Comparison of ENCODE assay signal across 27 mouse cellular contexts in the genomic region with DNA sequence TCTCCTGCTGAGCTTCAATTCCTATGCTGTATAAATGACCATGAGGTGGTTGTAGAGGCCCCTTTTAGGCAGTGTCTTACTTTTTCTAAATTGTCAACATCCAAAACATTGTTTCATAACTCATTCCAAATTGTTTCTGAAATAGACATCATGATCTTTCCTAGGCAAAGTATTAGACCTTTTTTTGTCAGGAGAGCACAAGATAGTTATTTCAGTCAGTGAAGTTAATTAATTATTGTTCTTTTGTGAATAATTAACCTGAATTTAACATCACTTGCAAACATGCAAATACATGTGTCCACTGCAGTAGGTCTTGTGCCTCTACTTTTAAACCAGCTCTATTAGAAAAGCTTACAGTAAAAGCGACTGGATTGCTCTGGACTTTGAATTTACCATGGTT. TPM values are rescaled to one million over a fixed set of nuclear protein-coding genes. Genes with fewer than 3 reads are reported as not detected.
DNase-seq lines count a peak whose midpoint lies in the region; ATAC-seq and TF ChIP-seq lines count a peak whose summit lies in the region.
"Had no signal": no experiment of that assay in that cellular context is flagged by ENCODE, and none has a peak within 500 bp of the region (broad histone marks: within the 10 kb centered on the region; RNA-seq: fewer than 3 reads in every experiment).

A gene (plus strand): TSS at position 301 of the 400 bp plus-strand sequence.

- TF ChIP-seq CTCF in kidney, adult 2 months (conservative IDR thresholded peaks at IDR 0.05; ENCODE audit: insufficient read depth, insufficient read length, low read depth, low read length), result no peak
- no peak for TF ChIP-seq CTCF in kidney, postnatal 0 days (IDR thresholded peaks at IDR 0.05; ENCODE audit: low read depth)

- WGBS in kidney, adult 2 months, result 49% methylated on average over 1 of the region's 1 CpGs
- WGBS in kidney, embryonic 14.5 days, result 80% methylated on average over 1 of the region's 1 CpGs
- WGBS in kidney, embryonic 15.5 days, result 78% methylated on average over 1 of the region's 1 CpGs
- 54% methylated on average over 1 of the region's 1 CpGs for WGBS in kidney, postnatal 0 days

- DNase-seq in kidney, adult 2 months, result no peak
- DNase-seq in kidney, postnatal 14 days, result no peak
- DNase-seq in kidney, postnatal 0 days (ENCODE audit: low spot score), result no peak
- no peak for DNase-seq in kidney, postnatal 4 days
- DNase-seq: adrenal gland, adult 8-10 months; adrenal gland, postnatal 14 days; adrenal gland, postnatal 36 days; B cell, adult 2 months; cerebellum, adult 11-12 months; cerebellum, adult 2 months; cerebellum, adult 9-10 months; cerebellum, postnatal 10 days; cerebellum, postnatal 25 days had no signal

- no peaks in the 10 kb centered on the region for H3K9me3 ChIP-seq in kidney, embryonic 14.5 days (ENCODE audit: control insufficient read depth, low read length)
- H3K9me3 ChIP-seq in kidney, embryonic 15.5 days (replicated peaks), result no peaks in the 10 kb centered on the region
- H3K9me3 ChIP-seq in kidney, postnatal 0 days (replicated peaks; ENCODE audit: low read length), result no peaks in the 10 kb centered on the region
- H3K9me3 ChIP-seq: embryonic facial prominence, embryonic 10.5 days; embryonic facial prominence, embryonic 12.5 days; forebrain, embryonic 13.5 days; forebrain, embryonic 15.5 days; G1E had no signal

- no peak within 1 kb of the TSS for H3K4me3 ChIP-seq in kidney, adult 2 months (ENCODE audit: insufficient read depth, low read depth, low read length)
- no peak within 1 kb of the TSS for H3K4me3 ChIP-seq in kidney, embryonic 14.5 days (ENCODE audit: low read length)
- no peak within 1 kb of the TSS for H3K4me3 ChIP-seq in kidney, embryonic 15.5 days (replicated peaks)
- H3K4me3 ChIP-seq in kidney, postnatal 0 days (replicated peaks; ENCODE audit: low read depth, low read length), result no peak within 1 kb of the TSS
- H3K4me3 ChIP-seq: embryonic facial prominence, embryonic 10.5 days; embryonic facial prominence, embryonic 12.5 days; forebrain, embryonic 13.5 days; forebrain, embryonic 15.5 days had no signal

- TF ChIP-seq POLR2A in kidney, adult 2 months (IDR thresholded peaks at IDR 0.05; ENCODE audit: low read depth, low read length), result no peak

- H3K4me2 ChIP-seq in kidney, embryonic 14.5 days (replicated peaks; ENCODE audit: low read depth, low read length), result no peak within 1 kb of the TSS
- H3K4me2 ChIP-seq in kidney, embryonic 15.5 days, result no peak within 1 kb of the TSS
- H3K4me2 ChIP-seq in kidney, postnatal 0 days (ENCODE audit: low read length), result no peak within 1 kb of the TSS
- H3K4me2 ChIP-seq: embryonic facial prominence, embryonic 12.5 days; forebrain, embryonic 13.5 days; forebrain, embryonic 15.5 days had no signal

- no peak within 1 kb of the TSS for H3K9ac ChIP-seq in kidney, embryonic 14.5 days (ENCODE audit: low read depth, low read length)
- no peak within 1 kb of the TSS for H3K9ac ChIP-seq in kidney, embryonic 15.5 days
- H3K9ac ChIP-seq in kidney, postnatal 0 days (ENCODE audit: low read depth, low read length), result no peak within 1 kb of the TSS
- H3K9ac ChIP-seq: embryonic facial prominence, embryonic 12.5 days; forebrain, embryonic 13.5 days; forebrain, embryonic 15.5 days had no signal

- H3K27ac ChIP-seq in kidney, adult 2 months (ENCODE audit: insufficient read depth, low read depth, low read length), result no peak within 1 kb of the TSS
- H3K27ac ChIP-seq in kidney, embryonic 14.5 days (ENCODE audit: low read depth, low read length), result no peak within 1 kb of the TSS
- H3K27ac ChIP-seq in kidney, embryonic 15.5 days, result peak within 1 kb of the TSS; percentile 62
- no peak within 1 kb of the TSS for H3K27ac ChIP-seq in kidney, postnatal 0 days
- H3K27ac ChIP-seq: embryonic facial prominence, embryonic 10.5 days; embryonic facial prominence, embryonic 12.5 days; forebrain, embryonic 13.5 days; forebrain, embryonic 15.5 days had no signal

- no peaks in the 10 kb centered on the region for H3K36me3 ChIP-seq in kidney, adult 2 months (ENCODE audit: control insufficient read depth, insufficient read depth, low read length)
- H3K36me3 ChIP-seq in kidney, embryonic 14.5 days (ENCODE audit: control insufficient read depth, insufficient read depth, low read length), result no peaks in the 10 kb centered on the region
- H3K36me3 ChIP-seq in kidney, embryonic 15.5 days, result no peaks in the 10 kb centered on the region
- H3K36me3 ChIP-seq in kidney, postnatal 0 days (ENCODE audit: insufficient read depth, low read length), result no peaks in the 10 kb centered on the region
- H3K36me3 ChIP-seq: embryonic facial prominence, embryonic 10.5 days; embryonic facial prominence, embryonic 12.5 days; forebrain, embryonic 15.5 days; G1E had no signal

- H3K4me1 ChIP-seq in kidney, adult 2 months (ENCODE audit: control insufficient read depth, insufficient read depth, low read length), result no peaks in the 10 kb centered on the region
- H3K4me1 ChIP-seq in kidney, embryonic 14.5 days (ENCODE audit: control insufficient read depth, insufficient read depth, low read length), result no peaks in the 10 kb centered on the region
- H3K4me1 ChIP-seq in kidney, embryonic 15.5 days, result no peaks in the 10 kb centered on the region
- no peaks in the 10 kb centered on the region for H3K4me1 ChIP-seq in kidney, postnatal 0 days (replicated peaks; ENCODE audit: insufficient read depth, low read length)
- H3K4me1 ChIP-seq: embryonic facial prominence, embryonic 10.5 days; embryonic facial prominence, embryonic 12.5 days; forebrain, embryonic 13.5 days; forebrain, embryonic 15.5 days had no signal

- no peaks in the 10 kb centered on the region for H3K27me3 ChIP-seq in kidney, adult 2 months (replicated peaks; ENCODE audit: control insufficient read depth, insufficient read depth, low read length)
- no peaks in the 10 kb centered on the region for H3K27me3 ChIP-seq in kidney, embryonic 14.5 days (ENCODE audit: control insufficient read depth, insufficient read depth, low read length)
- no peaks in the 10 kb centered on the region for H3K27me3 ChIP-seq in kidney, embryonic 15.5 days
- H3K27me3 ChIP-seq in kidney, postnatal 0 days (ENCODE audit: insufficient read depth, low read length), result no peaks in the 10 kb centered on the region
- H3K27me3 ChIP-seq: CH12.LX; embryonic facial prominence, embryonic 12.5 days; forebrain, embryonic 13.5 days; forebrain, embryonic 15.5 days; Patski had no signal

- ATAC-seq in kidney, embryonic 14.5 days (ENCODE audit: low FRiP score, low TSS enrichment), result no peak
- ATAC-seq in kidney, embryonic 15.5 days (replicated peaks; ENCODE audit: low FRiP score), result no peak
- ATAC-seq in kidney, postnatal 0 days (replicated peaks; ENCODE audit: low FRiP score, low read depth), result no peak
- ATAC-seq: forebrain, embryonic 13.5 days; forebrain, embryonic 15.5 days; Patski had no signal

RNA-seq across cellular contexts. Expression of the gene that starts here (rescaled TPM):
- 129 and 166 TPM in 2 replicates for polyA plus RNA-seq in kidney, adult 2 months (2012; rRNA removed)
- 5.0 and 9.2 TPM in 2 replicates for polyA plus RNA-seq in kidney, embryonic 14.5 days (2014; fragmentation: Nextera tagmentation; extraction: Ambion mirVana)
- 17.5 TPM in 2 replicates for polyA plus RNA-seq in kidney, embryonic 15.5 days (2015; fragmentation: Nextera tagmentation; extraction: Ambion mirVana)
- polyA plus RNA-seq in kidney, postnatal 0 days (2015; fragmentation: Nextera tagmentation; extraction: Ambion mirVana), result 52.3 and 54.5 TPM in 2 replicates
- polyA plus RNA-seq: activated CD4-positive, CD25-positive, alpha-beta regulatory T cell, adult 4 months; CD4-positive, CD25-positive, alpha-beta regulatory T cell, adult 4 months; cerebellum, adult 2 months; cortical plate, adult 2 months; embryonic facial prominence, embryonic 10.5 days; embryonic facial prominence, embryonic 12.5 days; embryonic facial prominence, embryonic 14.5 days; forebrain, embryonic 11.5 days; forebrain, embryonic 13.5 days; forebrain, embryonic 15.5 days; G1E had no signal
